Mouse (Mus musculus) cerebellum, postnatal 25 days (tissue): ENCODE measurements around the gene Elf2.

Source experiments
- DNase-seq, 2 experiments: peaks; one replicate each; pipeline ENCODE4 v3.0.0; 2021; ENCODE audit warnings: mixed read lengths in 2 of 2

Elf2 gene

DNA sequence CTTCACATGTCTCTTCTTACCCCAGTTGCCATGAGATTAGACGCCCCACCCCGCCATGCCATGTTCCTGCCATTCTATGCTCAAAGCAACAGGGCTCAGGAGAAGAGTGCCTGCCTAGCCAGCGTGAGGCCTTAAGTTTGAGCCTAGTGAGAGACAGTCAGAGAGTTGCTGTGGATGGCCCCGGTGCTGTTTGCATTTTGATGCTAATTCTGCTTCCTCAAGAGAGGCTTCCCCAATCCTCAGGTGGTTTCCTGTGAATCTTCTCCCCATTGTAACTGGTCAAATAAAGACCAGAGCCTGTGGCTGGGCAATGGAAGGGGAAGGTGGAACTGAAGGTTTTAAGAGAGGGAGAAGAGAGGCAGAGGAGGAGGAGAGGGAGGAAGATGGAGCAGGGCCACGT is 131.8 kb downstream of the Elf2 start:
- no peak for DNase-seq

DNA sequence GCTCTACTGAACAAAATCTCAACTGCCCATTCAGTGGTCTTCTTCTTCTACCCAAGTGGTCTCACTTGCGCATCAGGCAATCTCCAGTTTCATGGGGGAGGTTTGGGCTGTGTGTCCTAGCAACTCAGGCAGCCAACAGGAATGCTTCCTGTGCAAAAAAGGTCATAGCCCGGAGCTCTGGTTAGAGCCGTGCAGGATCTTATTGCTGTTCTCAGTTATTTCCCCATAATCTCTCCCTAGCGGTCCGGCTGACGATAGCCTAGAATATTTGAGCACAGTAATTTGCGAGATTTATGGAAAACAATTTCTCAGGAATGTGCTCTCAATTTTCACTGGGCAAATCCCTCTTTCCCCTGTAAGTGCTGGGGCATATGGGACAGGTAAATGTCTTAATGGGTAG is 133.9 kb downstream of the Elf2 start:
- DNase-seq, result no peak

DNA sequence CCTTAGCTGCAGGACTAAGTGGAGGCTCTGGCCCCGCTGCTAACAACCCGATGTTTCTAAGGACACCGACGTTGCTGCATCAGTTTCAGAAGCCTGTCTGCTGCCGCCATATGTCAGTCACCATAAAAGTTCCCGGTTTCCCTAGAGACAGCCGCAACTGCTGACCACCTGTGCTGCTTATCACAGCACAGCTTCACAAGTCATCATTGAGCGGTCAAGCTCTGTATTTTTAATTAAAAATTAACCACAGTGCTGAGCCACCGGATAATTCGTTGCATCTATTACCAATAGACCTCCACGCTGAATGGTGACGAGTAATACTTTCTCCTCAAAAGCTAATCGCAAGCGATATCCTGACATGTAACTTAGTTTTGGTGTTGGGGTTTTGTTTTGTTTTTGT is 135.6 kb downstream of the Elf2 start:
- DNase-seq, result no peak

DNA sequence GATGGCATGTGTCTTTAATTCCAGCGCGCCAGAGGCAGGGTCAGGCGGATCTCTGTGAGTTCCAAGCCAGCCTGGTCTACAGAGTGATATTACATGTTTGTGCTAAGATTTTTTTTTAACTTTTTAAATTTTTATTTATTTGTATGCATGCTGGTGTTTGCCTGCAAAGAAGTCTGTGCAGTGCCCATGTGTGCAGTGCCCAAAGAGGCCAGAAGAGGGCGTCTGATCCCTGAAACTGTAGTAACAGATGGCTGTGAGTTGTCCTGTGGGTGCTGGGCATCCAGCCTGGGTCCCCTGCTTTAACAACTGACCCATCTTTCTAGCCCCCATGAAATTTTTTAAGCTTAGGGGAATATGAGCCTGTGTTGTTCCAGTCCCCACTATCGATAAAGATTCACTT is 136.0 kb downstream of the Elf2 start:
- DNase-seq, result no peak

DNA sequence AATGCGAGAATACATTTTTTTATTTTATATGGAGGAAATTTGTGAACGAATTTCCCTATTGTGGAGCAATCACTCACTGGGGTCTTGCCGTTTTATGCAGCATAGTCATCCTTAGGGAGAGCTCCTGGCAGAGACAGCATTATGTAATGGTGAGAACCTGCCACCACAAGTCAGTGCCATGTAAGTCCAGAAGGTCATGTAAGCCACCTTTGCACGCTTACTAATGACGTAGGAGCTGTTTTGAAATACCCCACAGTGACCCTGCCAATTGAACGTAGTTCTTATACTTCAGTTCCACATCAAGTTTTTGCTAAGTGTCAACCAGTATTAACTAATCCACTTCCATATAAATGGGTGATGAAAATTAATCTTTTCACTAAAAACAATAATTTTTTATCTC is 136.6 kb downstream of the Elf2 start:
- DNase-seq, result no peak
